Mouse (Mus musculus) midbrain, embryonic 15.5 days (tissue): ENCODE results near the gene Ppp1r27. TPM values are rescaled to one million over a fixed set of nuclear protein-coding genes. Genes with fewer than 3 reads are reported as not detected.

Experiments used
- ATAC-seq: fragments of 200-750 bp; cut with Nextera tagmentation; replicated peaks from 2 replicates; pipeline ENCODE4 v1.8.0; 2017; ENCODE audit warnings: moderate TSS enrichment
- H3K27ac ChIP-seq: fragments of 300-500 bp; sonication (generic); 2 replicates; pipeline ENCODE4 v1.5.1; 2015; ENCODE audit warnings: mild to moderate bottlenecking, inconsistent platforms
- H3K27me3 ChIP-seq: fragments of 300-500 bp; sonication (generic); replicated peaks from 2 replicates; pipeline ENCODE4 v1.6.1; 2015; ENCODE audit warnings: inconsistent platforms
- H3K36me3 ChIP-seq: fragments of 300-500 bp; sonication (generic); replicated peaks from 2 replicates; pipeline ENCODE4 v1.6.1; 2015; ENCODE audit warnings: inconsistent platforms
- H3K4me1 ChIP-seq: fragments of 300-500 bp; sonication (generic); 2 replicates; pipeline ENCODE4 v1.6.1; 2015; ENCODE audit warnings: inconsistent platforms
- H3K4me2 ChIP-seq: fragments of 300-500 bp; sonication (generic); 2 replicates; pipeline ENCODE4 v1.6.1; 2015; ENCODE audit warnings: inconsistent platforms, mild to moderate bottlenecking, moderate library complexity
- H3K4me3 ChIP-seq: fragments of 300-500 bp; sonication (generic); 2 replicates; pipeline ENCODE4 v1.5.1; 2015; ENCODE audit warnings: mild to moderate bottlenecking, inconsistent platforms
- H3K9ac ChIP-seq: fragments of 300-500 bp; sonication (generic); 2 replicates; pipeline ENCODE4 v1.6.1; 2015; ENCODE audit warnings: mild to moderate bottlenecking, inconsistent platforms
- H3K9me3 ChIP-seq: fragments of 300-500 bp; sonication (generic); 2 replicates; pipeline ENCODE4 v1.6.1; 2016; ENCODE audit warnings: inconsistent platforms
- WGBS: fragments of 180-500 bp; shearing (Covaris S2); methylation state at CpG from one replicate; pipeline ENCODE4 v1.1.7; 2015; ENCODE audit warnings: mixed read lengths; 5-methylcytosine and 5-hydroxymethylcytosine counted together
- polyA plus RNA-seq: library from polyadenylated mRNA; unstranded; fragments of >200 nt; fragmentation: Nextera tagmentation; extraction: Ambion mirVana; gene quantifications from 2 replicates; pipeline ENCODE4 v1.2.1, GENCODE M21; 2015

Ppp1r27 gene
- polyA plus RNA-seq, 1 experiment from 2014 or later: not detected

DNA sequence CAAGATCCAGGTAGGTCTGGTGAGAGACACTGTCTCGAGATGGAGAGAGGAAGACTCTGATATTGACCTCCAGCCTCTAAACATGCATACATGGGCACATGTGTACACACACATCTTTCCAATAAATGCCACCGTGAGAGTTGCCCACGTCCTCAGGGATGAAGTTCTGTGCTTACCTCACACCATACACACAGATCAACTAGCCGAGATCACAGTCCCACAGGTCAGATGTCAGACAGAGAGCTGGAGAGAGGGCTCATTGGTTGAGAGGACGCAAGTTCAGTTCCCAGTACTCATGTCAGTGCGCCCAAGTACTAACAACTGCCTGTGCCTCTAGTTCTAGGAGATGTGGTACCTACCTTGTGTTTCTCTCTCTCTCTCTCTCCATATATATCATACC, 49.9 kb downstream of the Ppp1r27 start:
- no peak overlapping the region for H3K27ac ChIP-seq
- H3K4me1 ChIP-seq: no peaks in the 10 kb centered on the region
- 71% methylated on average over 6 of the region's 6 CpGs for WGBS
- no peak overlapping the region for H3K4me2 ChIP-seq
- H3K9me3 ChIP-seq: no peaks in the 10 kb centered on the region
- no peak overlapping the region for H3K9ac ChIP-seq
- no peak overlapping the region for H3K4me3 ChIP-seq
- no peak for ATAC-seq
- no peaks in the 10 kb centered on the region for H3K27me3 ChIP-seq
- H3K36me3 ChIP-seq: peaks cover 10% of the 10 kb centered on the region; the same call in 1 of the 2 replicates

DNA sequence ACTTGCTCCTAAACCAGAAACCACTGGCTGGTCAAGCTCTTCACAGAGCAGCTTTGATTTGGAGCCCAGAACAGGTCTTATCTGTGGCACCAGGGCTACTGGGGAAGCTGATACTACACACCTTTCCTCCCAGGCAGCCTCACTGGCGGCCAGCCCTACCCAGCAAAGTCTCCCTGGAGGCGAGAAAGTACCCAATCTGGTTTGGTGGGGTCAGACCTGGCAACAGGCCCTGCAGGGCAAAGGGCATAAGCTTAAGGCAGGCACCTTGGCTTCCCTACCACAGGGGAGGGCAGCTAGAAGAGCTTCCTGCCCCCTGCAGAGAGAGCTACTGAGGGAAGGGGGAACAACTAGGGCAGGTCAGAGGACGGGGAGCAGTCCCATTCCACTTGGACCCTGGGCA, 50.6 kb downstream of the Ppp1r27 start:
- H3K27ac ChIP-seq: no peak overlapping the region
- H3K4me1 ChIP-seq: no peaks in the 10 kb centered on the region
- H3K27me3 ChIP-seq: no peaks in the 10 kb centered on the region
- no peak overlapping the region for H3K9ac ChIP-seq
- peaks cover 13% of the 10 kb centered on the region; the same call in 1 of the 2 replicates for H3K36me3 ChIP-seq
- no peak for ATAC-seq
- H3K4me3 ChIP-seq: no peak overlapping the region
- WGBS: 33% methylated on average over 3 of the region's 3 CpGs
- H3K4me2 ChIP-seq: no peak overlapping the region
- no peaks in the 10 kb centered on the region for H3K9me3 ChIP-seq

Other genes starting within 250 kb of the Ppp1r27 start
- gene Actg1, start 202.6 kb downstream of the Ppp1r27 start, polyA plus RNA-seq: 4,418 and 4,467 TPM in 2 replicates
- gene Fscn2, start 189.6 kb downstream of the Ppp1r27 start, polyA plus RNA-seq: 0.84 and 1.4 TPM in 2 replicates
- 124 TPM in 2 replicates for gene Faap100, start 172.4 kb downstream of the Ppp1r27 start, polyA plus RNA-seq
- gene Nploc4, start 113.4 kb downstream of the Ppp1r27 start, polyA plus RNA-seq: 34.2 and 39.1 TPM in 2 replicates
- gene Tspan10, start 108.5 kb downstream of the Ppp1r27 start, polyA plus RNA-seq: not detected in 2 replicates
- gene Pde6g, start 97.6 kb downstream of the Ppp1r27 start, polyA plus RNA-seq: 0.39 and 0.52 TPM in 2 replicates
- gene Oxld1, start 93.1 kb downstream of the Ppp1r27 start, polyA plus RNA-seq: 9.8 and 11.4 TPM in 2 replicates
- gene Ccdc137, start 93.0 kb downstream of the Ppp1r27 start, polyA plus RNA-seq: 27.9 and 28.1 TPM in 2 replicates
- gene Arl16, start 83.5 kb downstream of the Ppp1r27 start, polyA plus RNA-seq: 63.0 and 64.1 TPM in 2 replicates
- gene Mrpl12, start 66.5 kb downstream of the Ppp1r27 start, polyA plus RNA-seq: 112 and 115 TPM in 2 replicates
- gene Slc25a10, start 59.3 kb downstream of the Ppp1r27 start, polyA plus RNA-seq: 28.6 and 29.2 TPM in 2 replicates
- gene Gcgr, start 20.4 kb downstream of the Ppp1r27 start, polyA plus RNA-seq: 0.17 and 0.19 TPM in 2 replicates
- gene Mcrip1, start 1.4 kb downstream of the Ppp1r27 start, polyA plus RNA-seq: 249 and 264 TPM in 2 replicates
- 256 and 259 TPM in 2 replicates for gene P4hb, start 22.1 kb upstream of the Ppp1r27 start, polyA plus RNA-seq
- 458 and 487 TPM in 2 replicates for gene Arhgdia, start 30.5 kb upstream of the Ppp1r27 start, polyA plus RNA-seq
- gene Alyref, start 47.2 kb upstream of the Ppp1r27 start, polyA plus RNA-seq: 225 and 233 TPM in 2 replicates
- gene Anapc11, start 47.3 kb upstream of the Ppp1r27 start, polyA plus RNA-seq: 200 and 205 TPM in 2 replicates
- 0.59 and 1.3 TPM in 2 replicates for gene Npb, start 57.3 kb upstream of the Ppp1r27 start, polyA plus RNA-seq
- gene Pcyt2, start 66.8 kb upstream of the Ppp1r27 start, polyA plus RNA-seq: 222 and 233 TPM in 2 replicates
- 45.8 and 48.2 TPM in 2 replicates for gene Sirt7, start 74.1 kb upstream of the Ppp1r27 start, polyA plus RNA-seq
- 42.0 and 45.2 TPM in 2 replicates for gene Mafg, start 82.5 kb upstream of the Ppp1r27 start, polyA plus RNA-seq
- gene Pycr1, start 92.6 kb upstream of the Ppp1r27 start, polyA plus RNA-seq: 18.2 and 21.2 TPM in 2 replicates
- gene Myadml2, start 97.0 kb upstream of the Ppp1r27 start, polyA plus RNA-seq: 0.90 and 1.2 TPM in 2 replicates
- 1.4 and 1.8 TPM in 2 replicates for gene Notum, start 110.0 kb upstream of the Ppp1r27 start, polyA plus RNA-seq
- 149 and 158 TPM in 2 replicates for gene Aspscr1, start 121.8 kb upstream of the Ppp1r27 start, polyA plus RNA-seq
- 95.6 and 99.7 TPM in 2 replicates for gene Cenpx, start 162.6 kb upstream of the Ppp1r27 start, polyA plus RNA-seq
- gene Lrrc45, start 162.8 kb upstream of the Ppp1r27 start, polyA plus RNA-seq: 82.6 and 89.9 TPM in 2 replicates
- gene Rac3, start 170.3 kb upstream of the Ppp1r27 start, polyA plus RNA-seq: 560 and 572 TPM in 2 replicates
- 6.8 and 7.9 TPM in 2 replicates for gene Dcxr, start 176.1 kb upstream of the Ppp1r27 start, polyA plus RNA-seq
- gene Cbr2, start 181.0 kb upstream of the Ppp1r27 start, polyA plus RNA-seq: 1.2 and 2.2 TPM in 2 replicates
- gene Hmga1b, start 211.7 kb upstream of the Ppp1r27 start, polyA plus RNA-seq: 1.7 and 2.9 TPM in 2 replicates
- 137 and 138 TPM in 2 replicates for gene Rfng, start 233.1 kb upstream of the Ppp1r27 start, polyA plus RNA-seq
- gene Gps1, start 233.1 kb upstream of the Ppp1r27 start, polyA plus RNA-seq: 296 and 300 TPM in 2 replicates
- 48.2 and 48.5 TPM in 2 replicates for gene Dus1l, start 245.3 kb upstream of the Ppp1r27 start, polyA plus RNA-seq